Mouse (Mus musculus): ENCODE data around the gene Nipsnap3a.

Gene Nipsnap3a

DNA sequence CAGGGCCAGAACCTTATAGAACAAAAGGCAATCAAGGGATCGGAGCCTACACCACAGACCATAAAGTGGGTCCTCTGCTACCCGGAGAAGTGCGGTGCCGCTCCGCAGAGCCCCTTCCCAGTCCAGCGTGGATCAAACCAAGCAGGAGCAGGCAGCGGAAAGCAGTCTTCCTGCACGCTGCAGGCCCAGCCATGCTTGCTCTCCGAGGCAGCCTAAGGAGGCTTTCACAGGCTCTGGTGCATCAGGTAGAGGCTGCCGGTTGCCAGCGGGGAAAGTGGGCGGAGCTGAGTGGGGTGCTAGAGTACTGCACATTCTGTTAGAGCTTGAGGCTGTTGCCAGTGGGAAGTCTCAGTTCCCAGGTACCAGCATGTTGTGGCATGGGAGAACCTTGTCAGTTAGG, at the start of gene Nipsnap3a:
Gene Nipsnap3a (plus strand): TSS at position 25 of the 400 bp plus-strand sequence.
- peak; percentile 68 for DNase-seq (ENCODE audit: low read depth, low spot score)

DNA sequence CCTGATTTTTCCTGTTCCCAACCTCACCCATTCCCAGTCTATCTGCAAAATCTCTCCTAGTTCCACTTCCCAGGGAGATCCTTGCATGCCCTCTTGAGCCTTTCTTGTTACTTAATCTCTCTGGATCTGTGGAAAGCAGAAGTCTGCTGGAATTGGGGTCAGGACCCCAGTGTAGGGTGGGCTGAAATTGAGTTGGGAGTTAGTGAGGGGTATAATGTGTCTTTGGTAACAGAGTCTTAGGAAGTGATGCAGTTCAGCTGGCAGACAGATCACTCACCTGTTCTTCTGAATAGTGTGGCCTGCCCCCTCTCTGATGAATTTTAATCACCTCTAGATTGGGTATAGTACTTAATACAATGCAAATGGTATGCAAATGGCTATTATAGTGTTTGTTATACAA, 42.4 kb upstream of the Nipsnap3a start:
- DNase-seq (ENCODE audit: low read depth, low spot score): no peak

DNA sequence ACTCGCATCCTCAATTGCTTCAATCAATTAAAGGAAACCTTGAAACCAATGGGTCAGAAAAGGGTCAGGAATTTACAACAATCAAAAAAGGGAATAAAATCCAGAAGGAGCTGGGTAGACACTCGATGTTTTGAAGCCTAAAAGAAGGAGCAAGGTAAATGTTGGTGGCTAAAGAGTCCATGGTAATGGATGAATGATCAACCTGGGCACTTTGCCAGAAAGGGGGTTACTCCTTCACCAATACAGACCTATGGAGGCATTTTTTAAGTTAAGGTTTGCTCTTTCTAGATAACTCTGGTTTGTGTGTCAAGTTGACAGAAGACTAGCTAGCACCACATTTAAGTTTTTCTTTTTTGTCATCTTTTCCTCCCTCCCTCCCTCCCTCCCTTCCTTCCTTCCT, 40.1 kb upstream of the Nipsnap3a start:
- no peak for DNase-seq (ENCODE audit: low read depth, low spot score)

DNA sequence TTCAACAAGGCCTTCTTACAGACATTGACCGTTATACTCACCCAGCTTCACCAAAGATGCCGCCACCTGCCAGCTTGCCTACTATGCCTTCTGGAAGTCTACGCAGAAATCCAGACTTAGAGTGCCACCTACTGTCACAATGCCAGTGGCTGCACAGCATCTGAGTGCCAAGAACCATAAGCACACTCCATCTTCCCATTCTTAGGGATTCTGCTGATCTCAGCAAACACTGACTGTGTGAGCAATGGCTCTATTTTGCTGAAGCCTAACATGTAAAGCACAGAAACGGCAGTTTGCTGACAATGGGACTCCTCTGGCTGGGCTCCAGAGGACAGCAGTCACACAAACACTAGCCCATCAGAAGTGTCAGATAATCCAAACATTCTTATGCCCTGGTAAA, 30.4 kb upstream of the Nipsnap3a start:
- DNase-seq (ENCODE audit: low read depth, low spot score): peak; percentile 33

DNA sequence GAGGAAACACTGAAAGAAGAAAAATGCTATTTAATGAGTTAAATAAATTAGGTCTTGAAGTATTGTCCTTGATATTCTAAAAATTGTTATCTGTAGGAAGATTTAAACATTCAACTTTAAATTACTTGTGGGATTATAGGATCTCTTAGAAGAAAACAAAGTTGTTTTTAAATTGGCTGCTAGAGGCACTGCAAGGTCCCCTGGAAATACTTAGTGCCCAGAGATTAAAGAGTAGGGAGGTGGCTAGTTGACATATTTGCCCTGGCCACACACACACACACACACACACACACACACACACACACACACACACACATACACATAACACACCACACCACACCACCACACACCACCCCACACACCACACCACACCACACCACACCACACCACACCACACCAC, 24.8 kb upstream of the Nipsnap3a start, which contains the start of gene Olfr270:
Gene Olfr270 (plus strand): TSS at position 301 of the 400 bp plus-strand sequence.
- no peak for DNase-seq (ENCODE audit: low read depth, low spot score)

DNA sequence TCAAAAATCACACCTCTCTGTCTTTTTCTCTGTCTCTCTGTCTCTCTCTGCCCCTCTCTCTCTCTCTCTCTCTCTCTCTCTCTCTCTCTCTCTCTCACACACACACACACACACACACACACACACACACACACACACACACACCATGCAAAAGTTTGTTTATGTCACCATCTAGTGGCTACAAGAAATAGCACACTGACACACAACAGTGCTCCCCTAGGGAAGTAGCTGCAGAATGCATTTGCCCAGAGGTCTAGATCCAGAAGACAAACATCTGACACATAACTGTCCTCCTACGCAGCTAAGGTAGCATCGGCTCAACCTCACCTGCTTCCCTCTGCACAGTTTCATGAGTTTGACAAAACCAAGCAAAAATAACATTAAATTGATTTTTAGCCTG, 3.9 kb upstream of the Nipsnap3a start:
- peak; percentile 16 for DNase-seq (ENCODE audit: low read depth, low spot score)

DNA sequence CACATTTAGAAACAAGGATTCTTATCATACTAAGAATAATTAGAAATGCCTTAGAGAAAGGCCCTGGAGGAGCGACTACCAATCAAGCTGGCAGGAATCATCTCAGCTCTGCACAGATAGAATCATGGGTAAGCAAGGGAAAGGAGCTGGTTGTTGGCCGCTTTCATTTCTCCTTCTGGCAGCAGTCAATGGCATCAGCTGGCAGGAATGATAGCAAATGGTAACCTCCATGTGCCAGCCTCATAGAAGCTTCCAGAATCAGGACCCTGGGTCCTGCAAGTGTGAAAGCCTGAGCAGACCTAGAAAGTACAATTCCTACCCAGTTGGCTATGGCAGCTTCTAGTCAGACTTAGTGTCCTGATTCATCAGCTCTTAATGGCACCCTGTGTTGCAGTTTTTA, 2.8 kb upstream of the Nipsnap3a start:
- no peak for DNase-seq (ENCODE audit: low read depth, low spot score)

DNA sequence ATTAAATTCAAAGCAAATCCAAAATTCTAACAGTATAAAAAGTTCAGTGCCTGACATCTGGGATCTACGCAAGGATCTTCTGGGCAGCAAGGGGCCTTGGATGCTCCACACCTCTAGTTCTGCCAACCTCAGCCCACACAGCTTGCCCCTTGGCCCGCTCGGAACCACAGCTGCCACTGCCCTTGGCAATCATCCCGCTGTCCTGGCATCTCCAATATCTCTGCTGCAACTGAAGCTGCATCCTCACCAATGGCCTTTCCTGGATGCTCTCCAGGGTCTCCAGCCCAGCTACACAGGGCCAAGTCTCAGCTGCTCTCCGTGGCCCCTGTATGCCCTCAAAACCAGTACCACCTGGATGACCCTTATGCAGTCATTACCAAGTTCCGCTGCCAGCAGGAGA, 10.4 kb downstream of the Nipsnap3a start:
- no peak for DNase-seq (ENCODE audit: low read depth, low spot score)

DNA sequence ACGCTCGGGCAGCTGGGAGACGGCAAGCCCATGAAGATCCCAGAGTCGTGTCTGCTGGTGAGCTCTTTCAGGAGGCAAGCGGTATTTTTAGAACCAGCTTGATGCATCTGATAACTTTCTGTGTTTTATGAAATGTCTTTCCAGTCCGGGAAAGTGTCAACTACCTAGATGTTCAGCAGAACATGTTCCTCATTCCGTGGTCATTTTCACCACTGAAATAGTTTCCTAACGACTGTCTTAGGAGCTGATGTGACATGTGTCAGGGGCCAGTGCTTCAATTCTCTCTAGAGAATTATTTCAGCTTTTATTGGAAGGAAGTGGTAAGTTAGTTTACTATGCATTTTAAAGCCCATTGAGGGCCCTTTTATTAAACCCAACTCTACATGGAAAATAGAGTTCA, 11.1 kb downstream of the Nipsnap3a start:
- DNase-seq (ENCODE audit: low read depth, low spot score): no peak

DNA sequence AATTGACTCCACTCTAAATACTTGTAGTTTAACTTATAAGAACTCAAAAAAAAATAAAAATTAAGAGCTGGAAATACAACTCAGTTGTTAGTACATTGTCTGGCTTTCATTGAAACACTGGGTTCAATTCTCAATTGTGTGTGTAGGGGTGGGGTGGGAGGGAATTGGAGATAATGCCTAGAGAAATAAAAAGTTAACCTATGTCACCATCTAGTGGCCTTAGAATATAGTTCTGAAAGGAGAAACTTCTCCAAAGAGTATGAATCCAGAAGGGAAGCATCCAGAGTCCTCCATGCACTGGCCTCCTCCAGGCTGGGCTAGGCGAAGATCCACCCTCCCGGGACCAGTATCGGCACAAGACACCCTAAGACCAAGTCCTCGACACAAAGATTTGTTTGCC, 20.1 kb downstream of the Nipsnap3a start:
- DNase-seq (ENCODE audit: low read depth, low spot score): peak; percentile 33

DNA sequence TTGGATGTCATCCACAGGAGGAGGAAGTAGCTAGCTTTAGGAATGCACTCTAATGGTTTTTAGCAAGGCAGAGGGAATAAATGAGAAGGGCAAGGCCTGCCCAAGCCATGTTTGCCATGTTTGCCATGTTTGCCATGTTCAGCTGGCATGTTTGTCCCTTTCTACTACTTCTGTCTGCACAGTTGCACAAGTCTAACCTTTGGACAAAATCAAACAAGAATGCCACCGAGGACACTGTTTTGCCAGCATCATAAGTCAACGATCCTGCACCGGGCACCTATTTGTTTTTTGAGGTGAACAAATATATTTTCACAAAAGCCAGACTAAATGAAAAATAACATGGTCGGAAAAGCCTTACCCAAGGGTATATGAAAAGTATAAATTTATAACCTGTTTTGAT, 20.8 kb downstream of the Nipsnap3a start:
- DNase-seq (ENCODE audit: low read depth, low spot score): no peak

DNA sequence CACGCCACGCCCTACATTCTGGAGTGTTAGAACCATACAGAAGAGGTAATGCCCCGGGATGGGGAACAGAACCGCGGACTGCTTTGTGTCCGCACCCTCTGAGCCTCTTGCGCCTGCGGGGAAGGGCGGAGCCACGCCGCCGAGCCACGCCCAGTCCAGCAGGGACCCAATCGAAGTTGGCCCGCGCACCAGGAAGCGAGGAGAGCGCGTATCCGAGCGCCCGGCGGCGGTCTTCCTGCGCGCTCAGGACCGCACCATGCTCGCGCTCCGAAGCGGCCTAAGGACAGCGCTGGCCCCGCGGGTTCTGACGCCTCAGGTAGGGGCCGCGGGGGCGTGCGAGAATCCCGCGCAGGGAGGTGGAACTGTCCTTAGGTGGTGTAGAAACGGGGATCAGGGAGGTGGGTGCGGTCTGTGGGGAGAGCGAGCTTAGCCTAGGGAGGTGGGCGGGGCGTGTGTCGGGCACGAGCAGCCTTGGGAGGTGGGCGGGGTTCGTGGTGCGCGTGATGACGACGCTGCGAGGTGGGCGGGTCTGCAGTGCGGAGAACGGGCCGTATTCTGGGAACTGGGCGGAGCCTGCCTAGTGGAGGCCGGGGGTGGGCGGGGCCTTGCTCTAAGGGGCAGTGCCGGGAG, 22.8 kb downstream of the Nipsnap3a start, which contains the start of gene Nipsnap3b:
Gene Nipsnap3b (plus strand): TSS at position 149 of the 630 bp plus-strand sequence.
- DNase-seq (ENCODE audit: low read depth, low spot score): peak; percentile 99

DNA sequence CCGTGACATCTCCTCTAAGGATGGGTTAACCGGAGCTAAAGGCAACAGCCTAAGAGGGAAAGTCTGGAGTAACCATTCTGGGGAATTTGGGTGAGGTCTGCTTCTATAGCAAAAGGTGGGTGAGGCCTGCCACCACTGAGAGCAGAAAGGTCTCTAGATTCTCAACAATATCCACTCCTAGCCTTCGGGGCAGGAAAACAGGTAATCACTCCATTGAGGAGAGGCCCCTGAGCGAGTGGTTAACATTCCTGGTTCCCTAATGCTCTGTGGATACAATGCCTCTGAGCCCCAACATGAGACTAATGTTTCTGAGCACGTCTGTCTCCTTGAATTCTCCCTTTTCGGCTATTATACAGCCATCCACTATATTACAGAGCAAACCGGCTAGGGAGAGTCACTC, 25.3 kb downstream of the Nipsnap3a start:
- DNase-seq (ENCODE audit: low read depth, low spot score): peak; percentile 53

DNA sequence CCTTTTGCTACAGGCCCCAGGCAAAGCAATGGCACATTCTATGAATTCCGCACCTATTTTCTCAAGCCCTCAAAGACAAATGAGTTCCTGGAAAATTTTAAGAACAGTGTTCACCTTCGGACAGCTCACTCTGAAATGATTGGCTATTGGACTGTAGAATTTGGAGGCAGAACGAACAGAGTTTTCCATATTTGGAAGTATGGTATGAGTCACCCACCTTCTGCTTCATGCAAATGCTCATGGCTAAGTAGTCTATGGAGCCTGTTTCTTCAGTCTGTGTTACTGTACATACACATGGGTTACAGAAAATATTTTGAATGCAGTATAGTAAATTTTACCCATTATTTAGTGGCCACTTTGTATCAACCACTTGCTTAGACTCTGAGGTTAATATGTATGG, 26.0 kb downstream of the Nipsnap3a start:
- DNase-seq (ENCODE audit: low read depth, low spot score): no peak

DNA sequence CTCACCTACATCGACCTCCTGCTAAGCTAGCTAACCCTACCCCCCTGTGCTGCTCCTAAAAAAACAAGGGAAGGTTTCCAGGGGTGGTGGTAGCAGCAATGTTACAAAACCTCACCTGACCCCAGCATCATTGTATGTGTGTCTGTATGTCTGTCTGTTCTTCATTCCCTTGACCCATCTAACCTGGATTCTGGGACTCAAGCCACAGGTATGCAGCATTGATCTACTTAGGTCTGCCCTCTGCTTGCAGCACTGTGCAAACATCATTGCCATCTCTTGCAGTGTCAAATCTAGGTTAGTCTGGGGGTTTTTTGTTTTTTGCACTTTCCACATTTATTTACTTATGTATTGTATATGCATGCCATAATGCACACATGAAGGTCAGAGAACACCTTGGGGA, 29.3 kb downstream of the Nipsnap3a start:
- no peak for DNase-seq (ENCODE audit: low read depth, low spot score)

DNA sequence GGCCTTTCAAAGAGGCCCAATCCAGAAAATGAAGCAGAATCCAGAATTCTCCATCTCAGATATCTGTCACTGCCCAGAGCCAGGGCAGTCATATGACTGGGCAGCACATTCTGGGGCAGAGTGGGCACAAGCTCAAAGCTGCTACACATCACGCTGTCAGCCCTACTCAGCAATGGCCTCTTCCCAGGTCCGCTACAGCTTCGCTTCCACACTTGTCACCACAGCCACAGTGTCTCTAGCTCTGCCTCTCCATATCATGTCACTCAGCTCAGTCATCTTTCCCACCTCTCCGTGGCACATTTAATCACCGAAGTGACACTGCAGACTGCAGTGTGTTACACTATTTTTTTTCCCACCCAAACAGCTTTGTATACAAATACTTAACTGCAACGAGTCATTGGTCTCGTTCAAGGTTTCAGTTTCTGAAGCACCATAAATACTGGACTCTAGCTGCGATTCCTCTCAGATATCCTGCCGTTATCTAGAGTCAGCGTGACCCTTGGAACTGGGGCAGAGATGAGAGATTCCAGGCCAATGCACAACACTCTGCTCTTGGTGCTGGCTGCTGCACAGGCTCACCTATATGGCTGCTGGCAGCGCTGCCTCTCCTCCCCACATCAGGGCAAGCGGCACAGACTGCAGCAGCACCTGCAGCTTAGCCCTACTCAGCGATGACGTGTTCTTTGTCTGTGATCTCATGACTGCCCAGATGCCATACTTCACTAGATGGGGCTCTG, 34.3 kb downstream of the Nipsnap3a start:
- DNase-seq (ENCODE audit: low read depth, low spot score): no peak

DNA sequence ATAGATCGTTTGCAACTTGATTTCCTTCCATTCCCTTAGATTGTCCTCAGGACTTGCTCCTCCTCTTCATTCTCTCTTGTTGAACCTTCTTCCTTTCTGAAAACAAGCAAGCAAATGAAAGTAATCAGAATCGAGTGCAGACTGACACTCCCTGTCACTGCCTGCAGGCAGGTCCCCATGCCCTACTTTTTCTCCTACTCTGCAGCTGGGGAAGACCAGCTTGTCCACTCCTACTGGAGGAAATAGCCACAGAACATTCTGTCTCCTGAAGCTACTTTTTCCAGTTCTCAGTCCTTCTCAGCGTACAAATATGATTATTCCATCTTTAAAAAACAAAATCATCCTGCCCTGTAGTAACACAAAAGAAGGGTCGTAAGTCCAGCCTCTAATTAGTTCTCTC, 35.3 kb downstream of the Nipsnap3a start:
- DNase-seq (ENCODE audit: low read depth, low spot score): no peak

DNA sequence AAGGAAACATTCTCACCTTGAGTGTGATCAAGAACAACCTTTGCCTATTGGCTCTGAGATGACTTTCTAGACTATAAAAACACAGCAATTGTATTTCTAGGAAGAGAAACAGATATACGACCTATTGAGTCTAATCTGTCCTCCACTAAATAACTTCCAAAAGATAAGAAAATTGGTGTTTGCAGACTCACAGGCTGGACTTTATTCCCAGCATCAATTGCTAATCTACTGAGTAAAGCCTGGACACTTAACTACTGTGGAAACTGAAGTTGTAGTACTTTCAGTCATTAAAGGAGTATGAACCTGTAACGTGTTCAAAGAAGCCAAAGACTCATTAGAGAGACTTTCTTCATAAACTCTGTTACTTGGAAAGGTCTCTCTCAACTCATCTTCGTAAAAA, 38.7 kb downstream of the Nipsnap3a start:
- no peak for DNase-seq (ENCODE audit: low read depth, low spot score)

DNA sequence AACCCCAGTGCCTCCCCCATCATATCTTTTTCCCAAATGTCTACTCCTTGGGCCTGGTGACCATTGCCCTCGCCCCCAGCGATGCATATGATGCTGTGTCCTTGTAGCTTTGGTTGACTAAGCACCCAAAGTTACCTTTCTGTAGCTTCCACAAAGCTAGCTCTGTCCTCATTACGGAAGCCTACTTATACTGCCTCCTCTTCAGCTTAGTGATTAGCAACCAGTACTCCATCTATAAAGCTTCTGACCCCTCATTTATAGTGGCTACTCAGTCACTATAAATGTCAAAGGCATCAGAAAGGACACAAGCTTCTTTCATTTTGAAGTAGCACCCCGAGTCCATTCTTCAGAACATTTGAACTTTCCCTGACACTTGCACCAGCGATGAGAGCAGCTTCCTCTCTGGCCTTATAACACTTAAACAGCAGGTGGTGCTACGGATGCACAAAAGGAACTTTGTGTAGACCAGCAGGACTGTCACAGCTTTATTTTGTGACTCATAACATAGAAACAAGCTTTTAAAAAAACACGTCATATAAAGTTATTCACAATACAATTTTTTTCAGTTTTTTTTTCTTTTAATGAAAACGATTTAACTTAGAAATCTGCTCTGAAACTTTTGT, 41.4 kb downstream of the Nipsnap3a start:
- DNase-seq (ENCODE audit: low read depth, low spot score): no peak

DNA sequence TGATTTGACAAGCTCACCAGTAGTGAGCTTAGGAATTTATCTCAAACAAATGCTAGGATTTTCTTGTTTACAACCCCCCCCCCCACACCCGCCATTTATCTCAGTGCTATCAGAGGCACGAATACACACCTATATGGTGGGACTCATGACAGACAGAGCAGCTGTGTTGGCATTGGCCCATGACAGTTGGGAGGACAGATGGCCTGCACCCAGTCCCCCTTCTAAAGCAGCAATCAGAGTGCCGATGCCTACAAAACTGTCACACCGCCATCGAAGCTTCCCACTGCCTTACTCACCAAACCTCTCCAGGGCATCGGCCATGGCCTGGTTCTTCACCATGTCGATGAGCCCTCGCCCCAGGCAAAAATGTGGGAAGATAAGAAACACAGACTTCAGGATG, 54.7 kb downstream of the Nipsnap3a start:
- no peak for DNase-seq (ENCODE audit: low read depth, low spot score)

DNA sequence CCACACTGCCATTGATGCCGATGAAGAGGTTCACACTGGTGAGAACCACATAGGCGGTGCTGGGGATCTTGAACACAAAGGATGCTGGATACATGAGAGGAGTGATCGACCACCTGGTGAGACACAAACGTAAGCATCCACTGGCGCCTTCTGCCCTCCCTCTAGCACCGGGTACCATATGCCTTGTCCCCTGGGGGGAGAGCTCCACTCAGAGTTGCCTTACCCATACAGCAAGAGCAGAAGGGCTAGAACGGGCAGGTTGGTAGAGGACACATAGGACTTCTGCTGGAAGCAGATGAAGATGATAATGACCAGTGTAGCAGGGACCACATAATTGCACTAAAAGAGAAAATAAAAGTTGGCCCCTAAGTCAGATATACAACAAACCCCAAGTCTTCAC, 56.7 kb downstream of the Nipsnap3a start:
- no peak for DNase-seq (ENCODE audit: low read depth, low spot score)

DNA sequence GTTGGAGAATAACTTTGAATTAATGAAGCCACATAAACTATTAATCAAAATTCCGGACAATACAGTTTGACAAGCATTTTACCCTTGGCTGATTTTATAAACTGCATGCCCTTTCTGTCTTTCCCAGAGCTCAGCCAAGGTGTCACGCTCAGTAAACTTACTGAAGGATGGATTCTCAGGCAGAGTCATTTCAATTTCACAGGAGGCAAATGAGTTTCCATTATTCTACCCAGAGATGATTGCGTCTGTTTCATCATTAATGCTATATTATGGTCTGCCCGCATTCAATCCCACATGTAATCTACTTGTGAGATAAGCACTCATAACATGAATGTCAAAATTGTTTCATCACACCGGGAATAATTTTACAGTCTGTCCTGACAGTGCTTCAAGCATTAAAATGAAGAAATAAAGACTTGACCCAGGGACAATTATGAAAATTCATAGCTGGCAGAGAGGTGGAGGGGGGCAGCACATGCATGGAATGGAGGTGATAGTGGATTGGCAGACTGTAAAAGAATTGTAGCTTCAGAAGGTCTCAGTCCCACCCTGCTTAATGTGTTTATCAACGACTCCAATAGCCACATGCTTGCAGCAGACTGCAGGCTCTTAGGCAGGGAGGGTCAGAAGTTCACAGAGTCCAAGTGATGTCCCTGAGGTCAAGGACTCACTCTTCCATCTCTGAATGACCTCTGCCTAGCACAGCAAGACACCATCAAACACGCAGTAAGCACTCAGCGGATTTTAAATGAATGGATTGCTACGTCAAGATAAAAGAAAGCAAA, 57.4 kb downstream of the Nipsnap3a start:
- DNase-seq (ENCODE audit: low read depth, low spot score): no peak

Data from ZHBTc4 (cell line).